ENCODE assay signal across 8 mouse cellular contexts in the genomic region with DNA sequence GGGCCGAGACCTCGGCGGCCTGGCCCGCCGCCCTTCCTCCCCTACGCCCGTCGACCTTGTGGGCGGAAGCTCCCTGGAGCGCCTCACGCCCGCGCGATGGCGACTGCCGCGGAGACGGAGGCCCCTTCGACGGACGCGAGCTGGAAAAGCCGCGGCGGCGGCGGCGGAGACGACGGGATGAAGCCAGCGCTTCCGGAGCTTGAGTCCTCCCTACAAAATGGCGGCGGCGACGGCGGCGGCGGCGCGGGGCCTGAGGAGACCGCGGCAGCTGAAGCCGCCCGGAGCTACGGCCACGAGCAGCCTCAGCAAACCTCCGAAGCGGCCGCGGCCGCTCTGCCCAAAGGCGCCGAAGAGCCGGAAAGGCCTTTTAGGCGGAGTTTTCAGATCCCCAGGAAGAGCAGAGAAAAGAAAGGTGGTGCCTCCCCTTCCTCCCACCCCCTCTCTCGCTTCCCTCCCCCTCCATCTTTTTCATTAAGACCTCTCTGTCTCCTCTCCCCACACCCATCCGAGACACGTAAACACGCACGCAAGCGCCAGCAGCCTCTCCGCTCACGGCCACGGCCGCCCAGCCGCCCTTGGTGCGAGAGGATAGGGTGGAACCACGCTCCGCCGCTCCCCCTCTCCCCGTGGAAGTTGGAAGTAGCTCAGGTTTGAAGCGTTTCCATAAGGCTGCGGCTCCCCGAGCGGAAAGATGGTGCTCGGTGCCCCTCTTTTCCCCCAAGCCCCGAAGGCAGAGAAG. TPM values are rescaled to one million over a fixed set of nuclear protein-coding genes. Genes with fewer than 3 reads are reported as not detected.
DNase-seq lines count a peak whose midpoint lies in the region; ATAC-seq and TF ChIP-seq lines count a peak whose summit lies in the region.

No protein-coding gene starts in this region.

- H3K9me3 ChIP-seq in heart, embryonic 12.5 days (replicated peaks), result peaks cover 13% of the 10 kb centered on the region
- 0 out of 2 replicates have a peak, but pooled peaks cover 6% of the 10 kb centered on the region for H3K9me3 ChIP-seq in kidney, postnatal 0 days (replicated peaks; ENCODE audit: low read length)
- H3K9me3 ChIP-seq in liver, embryonic 13.5 days (replicated peaks), result peaks cover 7% of the 10 kb centered on the region; the same call in 1 of the 2 replicates
- peaks cover 14% of the 10 kb centered on the region for H3K9me3 ChIP-seq in stomach, embryonic 16.5 days (replicated peaks; ENCODE audit: control insufficient read depth, low read length)

- H3K4me2 ChIP-seq in heart, embryonic 12.5 days, result peak overlapping the region; percentile 81
- H3K4me2 ChIP-seq in kidney, postnatal 0 days (ENCODE audit: low read length), result peak overlapping the region; percentile 89
- H3K4me2 ChIP-seq in liver, embryonic 13.5 days, result peak overlapping the region; percentile 85
- H3K4me2 ChIP-seq in stomach, embryonic 16.5 days (ENCODE audit: low read depth, low read length), result peak overlapping the region; percentile 84

- H3ac ChIP-seq in C2C12 (ENCODE audit: control insufficient read depth, insufficient read length, low read depth), result peak overlapping the region; percentile 32

- H3K79me3 ChIP-seq in C2C12 (ENCODE audit: low read depth), result peaks cover 21% of the 10 kb centered on the region

- no peaks in the 10 kb centered on the region for H3K27me3 ChIP-seq in C2C12 (ENCODE audit: control insufficient read depth, insufficient read depth, insufficient read length)
- H3K27me3 ChIP-seq in heart, embryonic 12.5 days (replicated peaks), result no peaks in the 10 kb centered on the region
- H3K27me3 ChIP-seq in kidney, postnatal 0 days (ENCODE audit: insufficient read depth, low read length), result no peaks in the 10 kb centered on the region
- H3K27me3 ChIP-seq in liver, embryonic 13.5 days, result no peaks in the 10 kb centered on the region
- H3K27me3 ChIP-seq in stomach, embryonic 16.5 days (ENCODE audit: control insufficient read depth, insufficient read depth, low read length), result no peaks in the 10 kb centered on the region

- no peak for TF ChIP-seq CTCF in C2C12 (IDR thresholded peaks at IDR 0.05; ENCODE audit: control insufficient read depth, insufficient read depth, insufficient read length)
- TF ChIP-seq CTCF in kidney, postnatal 0 days (IDR thresholded peaks at IDR 0.05; ENCODE audit: low read depth), result no peak

- H3K4me1 ChIP-seq in heart, embryonic 12.5 days (replicated peaks), result no peaks in the 10 kb centered on the region
- H3K4me1 ChIP-seq in kidney, postnatal 0 days (replicated peaks; ENCODE audit: insufficient read depth, low read length), result no peaks in the 10 kb centered on the region
- peaks cover 16% of the 10 kb centered on the region for H3K4me1 ChIP-seq in liver, embryonic 13.5 days (replicated peaks)
- H3K4me1 ChIP-seq in stomach, embryonic 16.5 days (ENCODE audit: control insufficient read depth, insufficient read depth, low read length), result 0 out of 2 replicates have a peak, but pooled peaks cover 3% of the 10 kb centered on the region

- peak overlapping the region; percentile 92 for H3K9ac ChIP-seq in heart, embryonic 12.5 days
- peak overlapping the region; percentile 97 for H3K9ac ChIP-seq in kidney, postnatal 0 days (ENCODE audit: low read depth, low read length)
- H3K9ac ChIP-seq in liver, embryonic 13.5 days, result peak overlapping the region; percentile 91
- peak overlapping the region; percentile 89 for H3K9ac ChIP-seq in stomach, embryonic 16.5 days (ENCODE audit: low read length)

- peak; percentile 98 for DNase-seq in brain, adult 2 months (ENCODE audit: low read depth, low spot score)
- DNase-seq in kidney, postnatal 0 days (ENCODE audit: low spot score), result peak; percentile 89
- DNase-seq in liver, embryonic 13.5 days, result peak; percentile 71
- DNase-seq in neural tube, embryonic 10.5 days (ENCODE audit: extremely low spot score, low spot score), result peak; percentile 78

- peaks cover 3% of the 10 kb centered on the region for H3K36me3 ChIP-seq in C2C12 (ENCODE audit: control insufficient read depth, insufficient read depth)
- peaks cover 16% of the 10 kb centered on the region for H3K36me3 ChIP-seq in heart, embryonic 12.5 days
- H3K36me3 ChIP-seq in kidney, postnatal 0 days (ENCODE audit: insufficient read depth, low read length), result no peaks in the 10 kb centered on the region
- peaks cover 20% of the 10 kb centered on the region for H3K36me3 ChIP-seq in liver, embryonic 13.5 days
- H3K36me3 ChIP-seq in stomach, embryonic 16.5 days (ENCODE audit: control insufficient read depth, insufficient read depth, low read length), result peaks cover 19% of the 10 kb centered on the region

- peak; percentile 84 for ATAC-seq in erythroblast, adult 5-6 weeks (replicated peaks; ENCODE audit: low FRiP score, poor library complexity, severe bottlenecking)
- ATAC-seq in heart, embryonic 12.5 days (ENCODE audit: insufficient number of reproducible peaks, low FRiP score), result peak; percentile 82
- ATAC-seq in kidney, postnatal 0 days (replicated peaks; ENCODE audit: low FRiP score, low read depth), result peak; percentile 73
- peak; percentile 84 for ATAC-seq in liver, embryonic 13.5 days (ENCODE audit: low read depth)
- ATAC-seq in stomach, embryonic 16.5 days (ENCODE audit: insufficient read depth, low FRiP score), result peak; percentile 89

- peaks cover 47% of the 10 kb centered on the region for H3K79me2 ChIP-seq in C2C12 (ENCODE audit: control insufficient read depth, insufficient read depth)

- WGBS in heart, embryonic 12.5 days, result under 1% methylated on average over 71 of the region's 78 CpGs
- under 1% methylated on average over 70 of the region's 78 CpGs for WGBS in kidney, postnatal 0 days
- WGBS in liver, embryonic 13.5 days (ENCODE audit: insufficient replicate concordance), result under 1% methylated on average over 68 of the region's 78 CpGs
- under 1% methylated on average over 66 of the region's 78 CpGs for WGBS in stomach, embryonic 16.5 days

- H3K4me3 ChIP-seq in C2C12 (ENCODE audit: insufficient read depth, poor library complexity, severe bottlenecking), result peak overlapping the region; percentile 40
- H3K4me3 ChIP-seq in heart, embryonic 12.5 days, result peak overlapping the region; percentile 75
- peak overlapping the region; percentile 64 for H3K4me3 ChIP-seq in kidney, postnatal 0 days (replicated peaks; ENCODE audit: low read depth, low read length)
- H3K4me3 ChIP-seq in liver, embryonic 13.5 days (replicated peaks), result peak overlapping the region; percentile 73
- peak overlapping the region; percentile 71 for H3K4me3 ChIP-seq in stomach, embryonic 16.5 days (replicated peaks; ENCODE audit: low read length)

- H3K27ac ChIP-seq in heart, embryonic 12.5 days (ENCODE audit: poor library complexity, severe bottlenecking), result peak overlapping the region; percentile 98
- peak overlapping the region; percentile 100 for H3K27ac ChIP-seq in kidney, postnatal 0 days
- H3K27ac ChIP-seq in liver, embryonic 13.5 days, result peak overlapping the region; percentile 92
- H3K27ac ChIP-seq in stomach, embryonic 16.5 days (ENCODE audit: low read length), result peak overlapping the region; percentile 99

TF ChIP-seq in C2C12, 6 proteins besides CTCF, POLR2A, EP300 and RAD21:
- TF ChIP-seq MAX (IDR thresholded peaks at IDR 0.05), result peak; percentile 49
- TF ChIP-seq USF1 (IDR thresholded peaks at IDR 0.05; ENCODE audit: low read depth), result no peak
TF ChIP-seq in C2C12: peak in this region for 1.

RNA-seq across cellular contexts. Expression of a gene that starts 0.5 kb away (rescaled TPM):
- 1.7 TPM for polyA plus RNA-seq in C2C12 (2012; fragmentation: generic; extraction: Trizol)
- 14.4 and 15.9 TPM in 2 replicates for total RNA-seq in erythroblast, adult 5-6 weeks (2015; ENCODE audit: low replicate concordance)
- total RNA-seq in erythroblast, adult 5-6 weeks (2017; ENCODE audit: low replicate concordance), result 21.0 and 25.2 TPM in 2 replicates
- polyA plus RNA-seq in heart, embryonic 12.5 days (2016; fragmentation: Nextera tagmentation; extraction: Ambion mirVana), result 13.1 and 14.5 TPM in 2 replicates
- polyA plus RNA-seq in kidney, postnatal 0 days (2015; fragmentation: Nextera tagmentation; extraction: Ambion mirVana), result 9.5 and 9.7 TPM in 2 replicates
- 3.8 and 4.5 TPM in 2 replicates for polyA plus RNA-seq in liver, embryonic 13.5 days (2015; fragmentation: Nextera tagmentation; extraction: Ambion mirVana)
- 10.3 and 11.2 TPM in 2 replicates for polyA plus RNA-seq in stomach, embryonic 16.5 days (2015; fragmentation: Nextera tagmentation; extraction: Ambion mirVana)

Comparison
In these comparisons a context has a peak if more than half of its experiments do, and no peak if none do; other contexts are left out.
1. Peak in every context shown above with its lines: DNase-seq, ATAC-seq, H3K4me3 ChIP-seq and H3K27ac ChIP-seq.